Mouse (Mus musculus): ENCODE results near the gene Nrp2. TPM values are rescaled to one million over a fixed set of nuclear protein-coding genes. Genes with fewer than 3 reads are reported as not detected.

Nrp2 gene
- 0.76 and 1.3 TPM in 2 replicates for polyA plus RNA-seq (2015; fragmentation: Nextera tagmentation; extraction: Ambion mirVana)

DNA sequence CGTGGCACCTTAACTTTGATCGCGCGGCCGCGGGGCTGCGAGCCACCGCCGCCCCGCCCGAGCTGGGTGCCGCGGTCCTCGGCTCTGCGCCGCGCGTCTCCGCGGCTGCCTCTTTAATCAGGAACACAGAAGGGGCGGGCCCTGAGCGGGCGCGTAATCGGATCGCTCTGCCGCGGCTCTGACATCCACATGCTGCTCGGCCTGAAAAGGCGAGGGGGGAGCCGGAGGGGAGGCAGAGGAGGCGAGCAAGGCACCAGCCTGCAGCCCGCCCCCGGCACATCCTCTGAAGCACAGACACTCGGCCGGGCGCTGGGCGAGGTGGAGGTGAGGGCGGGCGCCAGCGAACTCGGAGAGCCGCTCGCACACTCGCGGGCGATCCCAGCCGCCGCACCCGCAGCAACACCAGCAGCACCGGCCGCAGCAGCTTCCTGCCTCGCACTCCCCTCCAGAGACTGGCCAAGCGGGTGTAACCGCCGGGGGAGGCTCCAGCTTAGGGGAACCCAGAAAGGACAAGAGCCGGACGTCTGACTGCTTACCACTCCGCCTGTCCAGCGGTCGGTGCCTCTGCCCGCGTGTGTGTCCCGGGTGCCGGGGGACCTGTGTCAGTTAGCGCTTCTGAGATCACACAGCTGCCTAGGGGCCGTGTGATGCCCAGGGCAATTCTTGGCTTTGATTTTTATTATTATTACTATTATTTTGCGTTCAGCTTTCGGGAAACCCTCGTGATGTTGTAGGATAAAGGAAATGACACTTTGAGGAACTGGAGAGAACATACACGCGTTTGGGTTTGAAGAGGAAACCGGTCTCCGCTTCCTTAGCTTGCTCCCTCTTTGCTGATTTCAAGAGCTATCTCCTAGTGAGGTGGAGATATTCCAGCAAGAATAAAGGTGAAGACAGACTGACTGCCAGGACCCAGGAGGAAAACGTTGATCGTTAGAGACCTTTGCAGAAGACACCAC is at the start of gene Nrp2:
Gene Nrp2, plus strand, starts transcription at position 128 of the 959 bp plus-strand sequence.
- Histone ChIP-seq H3K4me2 (peak within 1 kb of the TSS; percentile 71), H3K4me1 (replicated peaks) (peaks cover 12% of the 10 kb centered on the region), H3K36me3 (no peaks in the 10 kb centered on the region), H3K27me3 (peaks cover 77% of the 10 kb centered on the region), H3K9ac (peak within 1 kb of the TSS; percentile 26), H3K9me3 (replicated peaks) (no peaks in the 10 kb centered on the region), H3K4me3 (replicated peaks) (peak within 1 kb of the TSS; percentile 57), H3K27ac (no peak within 1 kb of the TSS)
- ATAC-seq (ENCODE audit: low read depth) (peak; percentile 60), DNase-seq (no peak)
- under 1% methylated on average over 76 of the region's 76 CpGs for WGBS (ENCODE audit: insufficient replicate concordance)

DNA sequence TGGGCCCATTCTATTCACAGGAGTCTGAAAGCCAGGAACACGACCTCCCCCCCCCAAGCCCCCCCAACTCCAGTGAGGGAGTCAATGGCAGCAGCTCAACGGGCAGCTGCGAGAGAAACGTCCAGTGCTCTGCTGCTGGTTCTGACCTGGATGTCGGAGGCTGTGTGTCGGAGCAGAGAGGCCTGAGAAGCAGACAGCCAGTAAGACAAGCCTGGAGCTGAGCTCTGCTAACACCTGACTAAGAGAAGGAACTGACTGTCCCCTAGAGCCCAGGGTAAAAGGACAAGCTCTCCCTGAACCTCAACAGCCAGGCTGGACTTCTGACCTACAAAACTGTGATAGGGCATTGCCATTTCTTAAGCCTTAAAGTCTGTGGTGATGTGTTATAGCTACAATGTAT is 48.6 kb upstream of the Nrp2 start:
- Histone ChIP-seq H3K4me1 (replicated peaks) (no peaks in the 10 kb centered on the region), H3K27ac (no peak overlapping the region), H3K4me3 (replicated peaks) (no peak overlapping the region), H3K4me2 (no peak overlapping the region), H3K9ac (no peak overlapping the region), H3K9me3 (replicated peaks) (no peaks in the 10 kb centered on the region), H3K27me3 (no peaks in the 10 kb centered on the region), H3K36me3 (no peaks in the 10 kb centered on the region)
- ATAC-seq (ENCODE audit: low read depth) (no peak), DNase-seq (no peak)
- WGBS (ENCODE audit: insufficient replicate concordance): 61% methylated on average over 6 of the region's 6 CpGs

DNA sequence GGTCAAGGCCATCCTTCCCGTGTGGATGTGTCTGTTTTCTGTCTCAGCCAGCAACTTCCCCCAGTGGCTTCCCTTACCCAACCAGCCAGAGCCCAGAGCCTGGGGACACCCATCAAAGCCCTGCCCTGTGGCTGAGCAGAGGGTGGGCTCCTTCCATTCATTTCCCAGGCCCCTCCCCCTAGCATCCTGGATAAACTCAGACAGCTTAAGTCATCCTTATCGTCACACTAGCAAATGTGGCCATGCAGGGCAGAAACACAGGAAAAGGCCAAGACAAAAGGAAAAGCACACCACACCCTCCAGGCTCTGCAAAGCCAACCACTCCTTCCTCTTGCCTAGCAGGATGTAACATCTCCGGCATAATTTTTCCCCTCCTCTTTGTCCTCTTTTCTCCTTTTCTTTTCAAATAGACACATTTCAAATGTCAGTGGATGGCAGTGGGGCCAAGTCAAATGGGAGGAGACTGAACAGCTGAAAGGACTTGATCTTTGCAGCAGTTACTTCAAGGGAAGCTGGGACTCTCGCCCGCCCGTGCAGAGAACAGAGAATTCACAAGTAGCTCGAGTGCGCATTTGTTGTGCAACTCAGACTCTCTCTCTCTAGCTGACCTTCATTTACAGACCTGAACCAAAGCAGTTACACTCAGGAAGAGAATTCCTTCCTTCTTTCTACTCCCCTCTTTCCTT is 38.0 kb upstream of the Nrp2 start:
- H3K27ac ChIP-seq: no peak overlapping the region
- 24% methylated on average over 8 of the region's 8 CpGs for WGBS (ENCODE audit: insufficient replicate concordance)
- no peak overlapping the region for H3K9ac ChIP-seq
- no peaks in the 10 kb centered on the region for H3K27me3 ChIP-seq
- H3K4me1 ChIP-seq (replicated peaks): 0 out of 2 replicates have a peak, but pooled peaks cover 3% of the 10 kb centered on the region
- DNase-seq: peak; percentile 2
- no peak overlapping the region for H3K4me2 ChIP-seq
- H3K9me3 ChIP-seq (replicated peaks): no peaks in the 10 kb centered on the region
- no peak overlapping the region for H3K4me3 ChIP-seq (replicated peaks)
- ATAC-seq (ENCODE audit: low read depth): no peak; the same call in 1 of the 2 replicates
- H3K36me3 ChIP-seq: no peaks in the 10 kb centered on the region

DNA sequence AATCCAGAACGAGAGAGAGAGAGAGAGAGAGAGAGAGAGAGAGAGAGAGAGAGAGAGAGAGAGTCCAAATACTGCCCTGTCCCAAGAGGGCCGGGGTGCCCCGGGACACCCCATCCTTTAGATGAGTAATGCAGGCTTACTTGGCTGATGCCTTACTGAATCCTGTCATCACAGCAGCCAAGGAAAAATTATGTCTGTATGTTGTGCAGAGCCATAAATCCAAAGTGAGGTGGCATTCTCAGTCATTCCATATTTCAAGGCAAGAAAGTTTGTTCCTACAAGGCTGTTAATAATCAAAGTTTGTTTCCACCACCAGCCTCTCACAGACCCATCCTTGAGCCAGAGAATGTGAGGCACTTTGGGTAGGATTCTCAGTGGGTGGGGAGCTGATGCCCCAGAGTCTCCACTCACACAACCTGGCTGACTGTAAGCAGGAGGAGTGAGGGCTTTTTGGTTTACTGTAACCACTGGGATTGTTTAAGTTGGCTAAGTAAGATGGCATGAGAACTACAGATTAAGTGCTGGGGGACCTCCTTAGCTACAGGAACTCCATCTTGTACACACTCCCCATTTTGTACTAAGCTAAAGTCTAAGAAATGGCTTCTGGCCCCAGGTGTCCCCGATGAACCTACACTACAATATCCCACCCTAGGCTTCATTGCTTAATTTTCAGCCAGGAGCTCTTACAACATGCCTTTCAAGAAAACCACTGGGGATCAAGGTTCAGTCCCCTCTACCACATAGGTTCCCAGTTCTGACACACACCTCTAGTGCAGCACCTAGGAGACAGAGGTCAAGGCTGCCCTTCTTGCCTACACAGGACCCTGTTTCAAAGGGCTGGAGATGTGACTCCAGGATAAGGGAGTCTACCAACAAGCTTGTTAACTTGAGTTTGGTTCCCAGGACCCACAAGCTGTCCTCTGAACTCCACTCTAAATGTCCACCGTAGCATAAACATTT is 37.0 kb upstream of the Nrp2 start:
- Histone ChIP-seq H3K9me3 (replicated peaks) (no peaks in the 10 kb centered on the region), H3K36me3 (no peaks in the 10 kb centered on the region), H3K4me3 (replicated peaks) (no peak overlapping the region), H3K9ac (no peak overlapping the region), H3K27ac (no peak overlapping the region), H3K4me1 (replicated peaks) (0 out of 2 replicates have a peak, but pooled peaks cover 3% of the 10 kb centered on the region), H3K4me2 (no peak overlapping the region), H3K27me3 (no peaks in the 10 kb centered on the region)
- 63% methylated on average over 5 of the region's 5 CpGs for WGBS (ENCODE audit: insufficient replicate concordance)
- no peak for DNase-seq
- ATAC-seq (ENCODE audit: low read depth): no peak

DNA sequence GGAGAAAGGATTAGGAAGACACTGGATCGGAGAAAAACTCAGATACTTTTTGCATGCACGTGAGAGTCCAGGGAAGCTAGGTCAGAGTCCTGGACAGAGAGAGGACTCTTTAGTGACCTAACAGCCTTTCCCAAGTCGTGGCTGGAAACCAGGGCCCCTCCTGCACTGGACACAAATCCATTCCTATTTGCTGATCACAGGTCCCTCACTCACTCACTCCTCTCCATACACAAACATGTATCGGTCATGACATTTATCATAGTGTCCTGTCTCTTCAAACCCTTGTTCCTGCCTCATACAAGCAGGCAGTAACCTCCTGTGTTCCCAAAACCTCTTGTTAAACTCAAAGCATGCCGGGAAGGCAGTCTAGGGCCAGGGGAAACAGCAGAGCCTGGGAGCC is 36.3 kb upstream of the Nrp2 start:
- WGBS (ENCODE audit: insufficient replicate concordance): 60% methylated on average over 5 of the region's 5 CpGs
- H3K4me1 ChIP-seq (replicated peaks): 0 out of 2 replicates have a peak, but pooled peaks cover 3% of the 10 kb centered on the region
- H3K27ac ChIP-seq: no peak overlapping the region
- no peak overlapping the region for H3K4me2 ChIP-seq
- H3K27me3 ChIP-seq: no peaks in the 10 kb centered on the region
- no peak for DNase-seq
- no peaks in the 10 kb centered on the region for H3K9me3 ChIP-seq (replicated peaks)
- no peak overlapping the region for H3K9ac ChIP-seq
- no peak for ATAC-seq (ENCODE audit: low read depth)
- H3K4me3 ChIP-seq (replicated peaks): no peak overlapping the region
- H3K36me3 ChIP-seq: no peaks in the 10 kb centered on the region

DNA sequence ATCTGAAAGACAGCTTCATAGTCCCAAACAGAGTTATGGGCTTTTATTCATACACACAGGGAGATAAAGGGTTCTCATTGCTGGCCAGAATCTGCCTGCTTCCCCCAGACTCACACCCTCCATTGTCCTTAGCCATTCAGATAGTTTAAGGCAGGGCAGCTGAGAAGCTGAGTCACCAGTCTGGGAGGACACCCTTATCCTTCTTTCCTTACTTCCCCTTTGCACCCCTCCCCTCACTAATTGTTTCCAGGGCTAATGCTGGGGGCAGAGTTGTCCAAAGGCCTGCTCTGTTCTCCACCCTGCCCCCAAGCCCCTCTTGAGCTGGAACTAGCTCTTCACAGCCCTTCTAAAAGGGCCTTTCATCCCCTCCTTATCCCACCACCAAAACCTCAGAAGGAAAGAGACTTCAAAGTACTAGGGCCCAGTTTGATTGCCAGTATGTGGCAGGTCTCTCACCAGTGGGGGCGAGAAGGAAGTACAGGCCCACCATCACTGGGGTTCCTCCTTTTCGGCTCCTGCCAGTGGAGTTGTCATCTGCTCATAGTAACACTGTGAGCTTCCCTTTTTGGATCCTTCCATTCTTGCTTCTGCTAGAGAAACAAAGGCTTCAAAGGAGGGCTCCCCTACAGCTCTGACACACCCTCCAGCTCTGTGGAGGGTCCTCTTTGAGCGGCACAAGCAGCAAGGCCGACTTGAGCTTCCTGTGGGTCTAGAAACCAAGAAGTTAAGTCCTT is 24.3 kb upstream of the Nrp2 start:
- WGBS (ENCODE audit: insufficient replicate concordance): 19% methylated on average over 4 of the region's 4 CpGs
- H3K4me1 ChIP-seq (replicated peaks): no peaks in the 10 kb centered on the region
- no peak overlapping the region for H3K9ac ChIP-seq
- no peak overlapping the region for H3K27ac ChIP-seq
- no peaks in the 10 kb centered on the region for H3K27me3 ChIP-seq
- H3K36me3 ChIP-seq: no peaks in the 10 kb centered on the region
- ATAC-seq (ENCODE audit: low read depth) (no peak), DNase-seq (no peak)
- no peak overlapping the region for H3K4me3 ChIP-seq (replicated peaks)
- H3K9me3 ChIP-seq (replicated peaks): no peaks in the 10 kb centered on the region
- H3K4me2 ChIP-seq: no peak overlapping the region

DNA sequence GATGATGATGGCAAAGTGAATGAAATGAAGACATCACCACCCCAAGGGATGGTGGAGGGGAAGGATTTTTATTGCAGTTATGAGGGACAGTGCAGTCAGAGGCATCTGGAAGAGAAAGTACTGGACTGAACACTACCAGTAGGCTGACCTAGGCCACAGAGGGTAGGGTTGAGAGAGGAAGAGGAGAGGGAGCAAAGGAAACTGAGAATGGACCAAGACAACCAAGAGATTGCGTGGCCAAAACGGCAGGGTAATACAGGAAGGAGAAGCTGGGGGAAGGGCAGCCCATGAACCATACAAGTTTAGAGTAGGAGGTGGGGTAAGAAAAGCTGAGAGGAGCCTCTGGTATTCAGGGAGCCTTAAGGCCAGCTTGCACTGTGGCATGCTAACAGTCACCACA is 23.6 kb upstream of the Nrp2 start:
- DNase-seq: no peak
- Histone ChIP-seq H3K9ac (no peak overlapping the region), H3K4me2 (no peak overlapping the region), H3K36me3 (no peaks in the 10 kb centered on the region), H3K27me3 (no peaks in the 10 kb centered on the region), H3K4me1 (replicated peaks) (no peaks in the 10 kb centered on the region), H3K4me3 (replicated peaks) (no peak overlapping the region), H3K9me3 (replicated peaks) (no peaks in the 10 kb centered on the region), H3K27ac (no peak overlapping the region)
- 44% methylated on average over 2 of the region's 2 CpGs for WGBS (ENCODE audit: insufficient replicate concordance)
- no peak for ATAC-seq (ENCODE audit: low read depth)

DNA sequence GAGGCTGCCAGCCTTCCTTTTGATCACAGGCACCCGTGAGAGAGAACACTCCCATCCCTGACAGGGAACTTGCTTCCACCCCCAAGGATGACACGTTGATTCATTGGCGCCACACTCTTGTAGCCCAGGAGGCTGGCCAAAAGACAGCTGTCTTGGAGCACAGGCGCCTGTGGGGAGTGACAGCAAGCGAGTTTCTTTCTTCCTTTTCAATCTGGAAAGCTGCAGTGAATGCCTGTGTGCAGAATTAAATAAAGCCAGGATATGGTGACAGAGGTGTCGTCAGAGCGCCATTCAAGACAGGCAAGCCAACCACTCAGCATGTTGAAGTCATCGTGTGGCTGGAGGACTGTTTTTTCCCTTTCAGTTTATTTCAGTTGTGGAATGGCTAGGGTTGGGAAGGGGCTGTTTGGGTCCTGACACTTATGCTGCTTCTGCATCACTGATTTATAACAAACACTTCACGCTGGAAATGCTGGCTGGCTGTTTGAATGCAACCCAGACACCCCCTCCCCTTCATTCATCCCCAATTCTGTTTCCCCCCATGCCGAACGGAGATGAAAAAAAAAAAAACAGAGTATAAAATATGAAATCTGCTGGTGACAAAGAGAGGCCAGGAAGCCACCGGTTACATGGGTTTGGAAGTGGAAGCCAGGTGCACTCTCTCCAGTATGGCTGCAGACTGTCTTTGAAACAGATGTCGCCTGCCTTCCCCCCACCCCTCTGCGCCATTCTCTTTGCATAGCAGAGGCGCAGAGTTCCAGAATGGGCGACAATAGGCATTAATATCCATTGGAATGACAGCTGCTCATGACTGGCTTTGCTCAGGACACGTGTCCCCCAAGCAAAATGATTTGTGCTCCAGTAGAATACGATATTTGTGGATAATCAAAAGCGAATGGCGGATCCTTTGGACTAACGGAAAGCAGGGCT is 20.4 kb upstream of the Nrp2 start:
- DNase-seq (no peak), ATAC-seq (ENCODE audit: low read depth) (no peak)
- 66% methylated on average over 21 of the region's 21 CpGs for WGBS (ENCODE audit: insufficient replicate concordance)
- H3K36me3 ChIP-seq: no peaks in the 10 kb centered on the region
- H3K27ac ChIP-seq: no peak overlapping the region
- no peaks in the 10 kb centered on the region for H3K4me1 ChIP-seq (replicated peaks)
- no peaks in the 10 kb centered on the region for H3K27me3 ChIP-seq
- no peak overlapping the region for H3K4me2 ChIP-seq
- no peak overlapping the region for H3K9ac ChIP-seq
- no peak overlapping the region for H3K4me3 ChIP-seq (replicated peaks)
- H3K9me3 ChIP-seq (replicated peaks): no peaks in the 10 kb centered on the region

DNA sequence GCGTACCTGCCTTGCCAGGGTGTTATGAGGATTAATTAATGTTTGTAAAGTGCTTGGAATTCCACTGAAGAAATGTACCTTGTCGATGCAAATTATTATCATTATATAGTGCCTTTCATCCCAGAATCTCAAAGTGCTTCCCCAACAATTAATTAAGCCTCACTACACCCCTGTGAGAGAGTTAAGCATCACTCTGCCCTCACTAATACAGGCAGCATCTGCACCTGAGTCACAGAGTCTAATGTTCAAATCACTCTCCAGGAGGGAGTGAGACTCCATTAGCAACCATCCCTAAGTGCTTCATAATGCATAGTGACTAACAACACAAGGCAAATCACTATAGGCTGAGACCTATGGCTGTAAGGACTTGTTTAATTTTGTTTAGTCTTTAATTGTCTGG is 19.6 kb upstream of the Nrp2 start:
- WGBS (ENCODE audit: insufficient replicate concordance): 61% methylated on average over 2 of the region's 2 CpGs
- Histone ChIP-seq H3K9me3 (replicated peaks) (no peaks in the 10 kb centered on the region), H3K36me3 (no peaks in the 10 kb centered on the region), H3K4me2 (no peak overlapping the region), H3K4me3 (replicated peaks) (no peak overlapping the region), H3K27ac (no peak overlapping the region), H3K9ac (no peak overlapping the region), H3K27me3 (no peaks in the 10 kb centered on the region), H3K4me1 (replicated peaks) (no peaks in the 10 kb centered on the region)
- ATAC-seq (ENCODE audit: low read depth): no peak
- DNase-seq: no peak

DNA sequence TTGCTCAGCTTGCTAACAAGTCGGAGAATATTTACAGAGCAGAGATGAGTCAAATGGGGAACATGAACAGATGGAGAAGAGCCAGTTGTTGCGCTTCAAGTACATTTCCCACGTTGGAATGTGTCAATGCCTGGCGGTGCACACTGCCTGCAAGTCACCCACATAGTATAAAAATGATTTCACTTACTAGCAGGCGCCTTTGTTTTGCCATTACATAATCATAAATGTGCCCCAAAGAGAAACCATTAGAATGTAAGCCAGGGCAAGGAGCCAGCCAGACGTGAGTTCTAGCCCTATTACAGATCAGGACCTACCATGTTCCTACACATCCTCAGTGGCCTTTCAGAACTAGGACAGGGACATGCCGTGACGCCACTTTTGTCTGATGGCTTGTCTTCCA is 15.6 kb upstream of the Nrp2 start:
- Histone ChIP-seq H3K4me1 (replicated peaks) (no peaks in the 10 kb centered on the region), H3K27me3 (no peaks in the 10 kb centered on the region), H3K36me3 (no peaks in the 10 kb centered on the region), H3K9ac (no peak overlapping the region), H3K27ac (no peak overlapping the region), H3K4me3 (replicated peaks) (no peak overlapping the region), H3K9me3 (replicated peaks) (no peaks in the 10 kb centered on the region), H3K4me2 (no peak overlapping the region)
- DNase-seq: no peak
- ATAC-seq (ENCODE audit: low read depth): no peak
- 66% methylated on average over 8 of the region's 8 CpGs for WGBS (ENCODE audit: insufficient replicate concordance)
